Mouse (Mus musculus) heart, adult 2 months (tissue): ENCODE data around the gene Unc13b. TPM values are rescaled to one million over a fixed set of nuclear protein-coding genes. Genes with fewer than 3 reads are reported as not detected.
"Not testable (repeated sequence)": the region's sequence is repeated elsewhere in the genome, so short reads cannot be mapped to it uniquely, and the experiment has no call there.

ENCODE experiments used
- DNase-seq, 2 experiments: peaks; one replicate each; pipeline ENCODE4 v3.0.0; 2021
- H3K27ac ChIP-seq: fragments of 200-600 bp; 2 replicates; pipeline ENCODE4 v1.8.1; 2022
- H3K27me3 ChIP-seq: fragments of 200-500 bp; 2 replicates; pipeline ENCODE4 v1.6.1; 2012; ENCODE audit warnings: mild to moderate bottlenecking, low read length, inconsistent platforms, mixed read lengths; ENCODE audit not compliant: control insufficient read depth, insufficient read depth
- H3K36me3 ChIP-seq: fragments of 200-500 bp; 2 replicates; pipeline ENCODE4 v1.6.1; 2012; ENCODE audit warnings: low read length, inconsistent platforms; ENCODE audit not compliant: control insufficient read depth, insufficient read depth
- H3K4me1 ChIP-seq: fragments of 200-500 bp; 2 replicates; pipeline ENCODE4 v1.6.1; 2011; ENCODE audit warnings: low read length; ENCODE audit not compliant: control insufficient read depth, insufficient read depth
- H3K4me3 ChIP-seq: fragments of 200-600 bp; 2 replicates; pipeline ENCODE4 v1.8.1; 2022
- H3K79me2 ChIP-seq: fragments of 200-500 bp; replicated peaks from 2 replicates; pipeline ENCODE4 v1.6.1; 2012; ENCODE audit warnings: mild to moderate bottlenecking, inconsistent platforms, low read length, moderate library complexity, mixed read lengths; ENCODE audit not compliant: control insufficient read depth, insufficient read depth
- H3K9ac ChIP-seq: fragments of 200-500 bp; 2 replicates; pipeline ENCODE4 v1.6.1; 2012; ENCODE audit warnings: low read depth, mild to moderate bottlenecking, control low read depth, inconsistent platforms, low read length, mixed read lengths
- CTCF ChIP-seq: fragments of 200-600 bp; IDR thresholded peaks from 2 replicates; pipeline ENCODE4 v1.8.1; 2022; ENCODE audit warnings: antibody characterized with exemption, mild to moderate bottlenecking, moderate library complexity
- EP300 ChIP-seq: fragments of 200-500 bp; IDR thresholded peaks from 2 replicates; pipeline ENCODE4 v1.6.1; 2011; ENCODE audit warnings: low read depth, low read length, control low read depth; ENCODE audit not compliant: insufficient read depth
- POLR2A ChIP-seq: fragments of 200-500 bp; IDR thresholded peaks from 2 replicates; pipeline ENCODE4 v1.6.1; 2011; ENCODE audit warnings: mild to moderate bottlenecking, low read depth, low read length, control low read depth; ENCODE audit not compliant: insufficient read depth
- WGBS: fragments of 180-500 bp; shearing (Covaris S2); methylation state at CpG from one replicate; pipeline ENCODE4 v1.1.7; 2018; 5-methylcytosine and 5-hydroxymethylcytosine counted together
- intact Hi-C: fragments of 180-260 bp; cut with DNase I; formaldehyde crosslinking; loops from one replicate; pipeline ENCODE4 v1.15.1; 2025
- polyA plus RNA-seq: library from polyadenylated mRNA; depleted of rRNA; stranded (reverse); fragments of >200 nt; gene quantifications from 2 replicates; pipeline ENCODE4 v1.2.3, GENCODE M21; 2012
- total RNA-seq, 2 experiments: library from RNA; stranded (reverse); gene quantifications; 2 replicates each; pipeline ENCODE4 v1.2.3; 2021

Unc13b gene
- total and polyA plus RNA-seq, 3 experiments, result 6.7 to 10.9 (median 10.0) TPM

GRCm38 (mm10) chr4:43129750-43130149 is 71.0 kb downstream of the Unc13b start:
- no peak for TF ChIP-seq EP300
- no peak for TF ChIP-seq CTCF
- no peak overlapping the region for H3K9ac ChIP-seq
- H3K4me1 ChIP-seq, result no peaks in the 10 kb centered on the region
- WGBS, result 86% methylated on average over 3 of the region's 3 CpGs
- no peak for DNase-seq
- H3K27me3 ChIP-seq, result no peaks in the 10 kb centered on the region
- H3K27ac ChIP-seq, result no peak overlapping the region
- no peak overlapping the region for H3K4me3 ChIP-seq
- intact Hi-C loops, result no loop called here
- no peaks in the 10 kb centered on the region for H3K36me3 ChIP-seq
- H3K79me2 ChIP-seq, result no peaks in the 10 kb centered on the region

- Histone ChIP-seq H3K4me1 (peaks cover 2% of the 10 kb centered on the region; the same call in 1 of the 2 replicates), H3K36me3 (no peaks in the 10 kb centered on the region), H3K9ac (no peak overlapping the region), H3K79me2 (no peaks in the 10 kb centered on the region), H3K4me3 (no peak overlapping the region), H3K27me3 (no peaks in the 10 kb centered on the region), H3K27ac (no peak overlapping the region)
- no peak for TF ChIP-seq POLR2A
- TF ChIP-seq EP300, result no peak
- no peak for TF ChIP-seq CTCF
- DNase-seq, result no peak
- 67% methylated on average over 1 of the region's 1 CpGs for WGBS
- intact Hi-C loops, result no loop called here
Observed at GRCm38 (mm10) chr4:43142610-43143009, 83.9 kb downstream of the Unc13b start.

- WGBS, result 98% methylated on average over 4 of the region's 4 CpGs
- H3K4me3 ChIP-seq, H3K79me2 ChIP-seq, H3K27ac ChIP-seq, H3K9ac ChIP-seq, intact Hi-C loops, H3K36me3 ChIP-seq, H3K27me3 ChIP-seq, DNase-seq, H3K4me1 ChIP-seq: not testable (repeated sequence)
Observed at GRCm38 (mm10) chr4:43152413-43152812, 93.7 kb downstream of the Unc13b start.

GRCm38 (mm10) chr4:43160045-43160444 is 101.3 kb downstream of the Unc13b start:
- Histone ChIP-seq H3K4me1 (no peaks in the 10 kb centered on the region), H3K79me2 (no peaks in the 10 kb centered on the region), H3K9ac (no peak overlapping the region), H3K4me3 (no peak overlapping the region), H3K36me3 (no peaks in the 10 kb centered on the region), H3K27me3 (peaks cover 1% of the 10 kb centered on the region; the same call in 1 of the 2 replicates), H3K27ac (no peak overlapping the region)
- no peak for TF ChIP-seq CTCF
- no peak for TF ChIP-seq POLR2A
- no peak for TF ChIP-seq EP300
- no peak for DNase-seq
- WGBS, result 55% methylated on average over 3 of the region's 3 CpGs
- intact Hi-C loops, result no loop called here

GRCm38 (mm10) chr4:43161124-43161657 is 102.4 kb downstream of the Unc13b start:
- Histone ChIP-seq H3K9ac (no peak overlapping the region), H3K27ac (no peak overlapping the region), H3K36me3 (no peaks in the 10 kb centered on the region), H3K4me1 (no peaks in the 10 kb centered on the region), H3K4me3 (no peak overlapping the region), H3K27me3 (peaks cover 1% of the 10 kb centered on the region; the same call in 1 of the 2 replicates), H3K79me2 (no peaks in the 10 kb centered on the region)
- DNase-seq, result no peak
- WGBS, result 89% methylated on average over 3 of the region's 3 CpGs
- no peak for TF ChIP-seq POLR2A
- TF ChIP-seq EP300, result no peak
- no peak for TF ChIP-seq CTCF
- intact Hi-C loops, result no loop called here

- H3K4me3 ChIP-seq, result no peak overlapping the region
- 66% methylated on average over 3 of the region's 3 CpGs for WGBS
- TF ChIP-seq POLR2A (no peak), CTCF (no peak), EP300 (no peak)
- no peak overlapping the region for H3K27ac ChIP-seq
- peaks cover 1% of the 10 kb centered on the region; the same call in 1 of the 2 replicates for H3K27me3 ChIP-seq
- H3K36me3 ChIP-seq, result no peaks in the 10 kb centered on the region
- H3K4me1 ChIP-seq, result no peaks in the 10 kb centered on the region
- intact Hi-C loops, result no loop called here
- no peaks in the 10 kb centered on the region for H3K79me2 ChIP-seq
- DNase-seq, result no peak
- no peak overlapping the region for H3K9ac ChIP-seq
Observed at GRCm38 (mm10) chr4:43163205-43163604, 104.5 kb downstream of the Unc13b start.
